ENCODE assay signal across 33 mouse cellular contexts in genomic region chrX:157595927-157596326, GRCm38 (mm10). TPM values are rescaled to one million over a fixed set of nuclear protein-coding genes. Genes with fewer than 3 reads are reported as not detected.
DNase-seq lines count a peak whose midpoint lies in the region; ATAC-seq and TF ChIP-seq lines count a peak whose summit lies in the region.
"Had no signal": no experiment of that assay in that cellular context is flagged by ENCODE, and none has a peak within 500 bp of the region (broad histone marks: within the 10 kb centered on the region; RNA-seq: fewer than 3 reads in every experiment).

No protein-coding gene starts in this region.

- H3K4me2 ChIP-seq in heart, embryonic 14.5 days (ENCODE audit: low read length), result peak overlapping the region; percentile 64; the same call in 1 of the 2 replicates
- H3K4me2 ChIP-seq: forebrain, embryonic 15.5 days; midbrain, embryonic 11.5 days had no signal

- intact Hi-C loops in heart, postnatal 36 days (cut with DNase I), result loop anchor here (5.0 kb wide), 2 partner anchors 34 to 104 kb away; partner anchors contain the start of gene Sms

- peaks cover 0 to 12% of the 10 kb centered on the region in 2 experiments; a peak in 1 of 4 replicates for H3K4me1 ChIP-seq in heart, embryonic 14.5 days (ENCODE audit: control insufficient read depth in 2 of 2, insufficient read depth in 2 of 2, low read length in 2 of 2)
- H3K4me1 ChIP-seq in G1E (ENCODE audit: insufficient read depth, low read depth, low read length), result peaks cover 11% of the 10 kb centered on the region
- peaks cover 7% of the 10 kb centered on the region; the same call in 1 of the 2 replicates for H3K4me1 ChIP-seq in embryonic facial prominence, embryonic 10.5 days
- H3K4me1 ChIP-seq: neural tube, embryonic 12.5 days had no signal

- 69% methylated on average over 6 of the region's 6 CpGs for WGBS in heart, embryonic 14.5 days
- 87% methylated on average over 6 of the region's 6 CpGs for WGBS in embryonic facial prominence, embryonic 10.5 days

- no peak overlapping the region for H3K9ac ChIP-seq in heart, embryonic 14.5 days (ENCODE audit: low read length)
- H3K9ac ChIP-seq: embryonic facial prominence, embryonic 13.5 days; forebrain, embryonic 15.5 days; heart, embryonic 15.5 days; hindbrain, embryonic 14.5 days; neural tube, embryonic 12.5 days had no signal

- ATAC-seq in heart, embryonic 14.5 days (ENCODE audit: insufficient number of reproducible peaks, insufficient read depth, low FRiP score, low read depth), result no peak
- peak; percentile 73 for ATAC-seq in G1E (ENCODE audit: extremely low read depth, insufficient number of reproducible peaks, low FRiP score, poor library complexity, severe bottlenecking)
- peak; percentile 21 for ATAC-seq in granulocyte monocyte progenitor cell, adult 5-6 weeks (replicated peaks; ENCODE audit: poor library complexity, severe bottlenecking)
- peak; percentile 76 for ATAC-seq in megakaryocyte-erythroid progenitor cell, adult 5-6 weeks (replicated peaks; ENCODE audit: low FRiP score, low TSS enrichment, poor library complexity, severe bottlenecking)
- ATAC-seq: activated CD4-positive, CD25-positive, alpha-beta regulatory T cell, adult 4 months; forebrain, embryonic 15.5 days; lung, postnatal 0 days; midbrain, embryonic 16.5 days had no signal

- H3K27ac ChIP-seq in heart, embryonic 14.5 days (replicated peaks in 1 of 2; ENCODE audit: control insufficient read depth in 1 of 2, insufficient read depth in 1 of 2, low read depth in 2 of 2, low read length in 2 of 2), result no peak overlapping the region
- no peak overlapping the region for H3K27ac ChIP-seq in embryonic facial prominence, embryonic 10.5 days (replicated peaks)
- H3K27ac ChIP-seq: embryonic facial prominence, embryonic 13.5 days; forebrain, embryonic 10.5 days; forebrain, embryonic 15.5 days; heart, embryonic 15.5 days; hindbrain, embryonic 14.5 days; kidney, postnatal 0 days; neural tube, embryonic 12.5 days; stomach, postnatal 0 days had no signal

- no peaks in the 10 kb centered on the region for H3K27me3 ChIP-seq in heart, embryonic 14.5 days (ENCODE audit: control insufficient read depth, insufficient read depth, low read length)
- H3K27me3 ChIP-seq in G1E (ENCODE audit: insufficient read depth, low read length), result no peaks in the 10 kb centered on the region
- H3K27me3 ChIP-seq in embryonic facial prominence, embryonic 10.5 days (replicated peaks; ENCODE audit: low read depth, poor library complexity, severe bottlenecking), result peaks cover 11% of the 10 kb centered on the region; the same call in 1 of the 2 replicates
- H3K27me3 ChIP-seq: forebrain, embryonic 15.5 days; heart, embryonic 15.5 days; neural tube, embryonic 12.5 days had no signal

- no peak for DNase-seq in heart, postnatal 36 days
- peak; percentile 1 for DNase-seq in G1E (ENCODE audit: low spot score)
- no peak for DNase-seq in urinary bladder, postnatal 10 days (ENCODE audit: low spot score)
- no peak for DNase-seq in embryonic facial prominence, embryonic 10.5 days (ENCODE audit: low spot score)
- DNase-seq: adrenal gland, adult 2 months; adrenal gland, postnatal 36 days; cerebellum, adult 8-10 months; cerebellum, postnatal 25 days; heart, postnatal 4 days; kidney, adult 18-20 months; kidney, postnatal 4 days; left cerebral cortex, postnatal 4 days; lung, adult 18-20 months; lung, postnatal 4 days; right cerebral cortex, adult 18-20 months; spleen, adult 18-20 months; thymus, adult 18-20 months; thymus, postnatal 36 days had no signal

- TF ChIP-seq CTCF in G1E (IDR thresholded peaks at IDR 0.05; ENCODE audit: low read depth, low read length), result no peak

- H3K4me3 ChIP-seq in heart, embryonic 14.5 days (ENCODE audit: control insufficient read depth in 1 of 2, insufficient read depth in 1 of 2, low read depth in 1 of 2, low read length in 2 of 2), result no peak overlapping the region
- H3K4me3 ChIP-seq in G1E (ENCODE audit: low read depth, low read length), result no peak overlapping the region
- no peak overlapping the region for H3K4me3 ChIP-seq in embryonic facial prominence, embryonic 10.5 days
- H3K4me3 ChIP-seq: embryonic facial prominence, embryonic 13.5 days; forebrain, embryonic 15.5 days; heart, embryonic 15.5 days; neural tube, embryonic 12.5 days had no signal

- no peaks in the 10 kb centered on the region for H3K36me3 ChIP-seq in heart, embryonic 14.5 days (ENCODE audit: control insufficient read depth, insufficient read depth, low read length)
- peaks cover 3% of the 10 kb centered on the region for H3K36me3 ChIP-seq in G1E (replicated peaks)
- peaks cover 3% of the 10 kb centered on the region for H3K36me3 ChIP-seq in embryonic facial prominence, embryonic 10.5 days (replicated peaks)
- H3K36me3 ChIP-seq: embryonic facial prominence, embryonic 13.5 days; forebrain, embryonic 15.5 days; heart, embryonic 15.5 days; neural tube, embryonic 12.5 days had no signal

- H3K9me3 ChIP-seq in heart, embryonic 14.5 days (ENCODE audit: control insufficient read depth, low read length), result no peaks in the 10 kb centered on the region
- H3K9me3 ChIP-seq in G1E (replicated peaks), result no peaks in the 10 kb centered on the region
- no peaks in the 10 kb centered on the region for H3K9me3 ChIP-seq in embryonic facial prominence, embryonic 10.5 days
- H3K9me3 ChIP-seq: embryonic facial prominence, embryonic 13.5 days; forebrain, embryonic 10.5 days; forebrain, embryonic 15.5 days; heart, embryonic 15.5 days; neural tube, embryonic 12.5 days had no signal

RNA-seq across cellular contexts. Expression of gene Mbtps2, which starts 2.6 kb away (rescaled TPM):
- 14.8 and 14.9 TPM in 2 replicates for polyA plus RNA-seq in heart, embryonic 14.5 days (2014; fragmentation: Nextera tagmentation; extraction: Ambion mirVana)
- 10 to 100 TPM; 13.5 to 15.7 TPM for total RNA-seq in heart, postnatal 36 days (2021)
- 44.5 and 49.3 TPM in 2 replicates for total RNA-seq in G1E (2014; fragmentation: Nextera tagmentation)
- 10.0 and 19.1 TPM in 2 replicates for total RNA-seq in G1E (2017)
- polyA plus RNA-seq in G1E (2012), result 6.3 and 6.6 TPM in 2 replicates
- 24.0 and 28.6 TPM in 2 replicates for total RNA-seq in granulocyte monocyte progenitor cell, adult 5-6 weeks (2014; fragmentation: Nextera tagmentation)
- 16.3 and 16.9 TPM in 2 replicates for total RNA-seq in granulocyte monocyte progenitor cell, adult 5-6 weeks (2017)
- total RNA-seq in megakaryocyte-erythroid progenitor cell, adult 5-6 weeks (2014; fragmentation: Nextera tagmentation), result 16.1 and 19.5 TPM in 2 replicates
- total RNA-seq in megakaryocyte-erythroid progenitor cell, adult 5-6 weeks (2017), result 9.6 and 11.6 TPM in 2 replicates
- 27.8 and 28.6 TPM in 2 replicates for polyA plus RNA-seq in embryonic facial prominence, embryonic 10.5 days (2016; fragmentation: Nextera tagmentation; extraction: Ambion mirVana)

RNA-seq across cellular contexts. Expression of gene Yy2, which starts 27.1 kb away (rescaled TPM):
- 2.9 and 3.1 TPM in 2 replicates for polyA plus RNA-seq in heart, embryonic 14.5 days (2014; fragmentation: Nextera tagmentation; extraction: Ambion mirVana)
- total RNA-seq in heart, postnatal 36 days (2021), result under 1 TPM; 0.38 to 0.53 TPM
- total RNA-seq in G1E (2014; fragmentation: Nextera tagmentation) (5.2 and 7.5 TPM in 2 replicates), G1E (2017) (5.2 and 6.9 TPM in 2 replicates)
- polyA plus RNA-seq in G1E (2012), result 0.10 TPM in 1 of 2 replicates, not detected in the other
- 3.8 and 6.2 TPM in 2 replicates for total RNA-seq in granulocyte monocyte progenitor cell, adult 5-6 weeks (2014; fragmentation: Nextera tagmentation)
- 1.5 and 4.5 TPM in 2 replicates for total RNA-seq in granulocyte monocyte progenitor cell, adult 5-6 weeks (2017)
- 7.1 TPM in 1 of 2 replicates, not detected in the other for total RNA-seq in megakaryocyte-erythroid progenitor cell, adult 5-6 weeks (2014; fragmentation: Nextera tagmentation)
- 1.9 and 5.2 TPM in 2 replicates for total RNA-seq in megakaryocyte-erythroid progenitor cell, adult 5-6 weeks (2017)
- 5.8 and 6.4 TPM in 2 replicates for polyA plus RNA-seq in embryonic facial prominence, embryonic 10.5 days (2016; fragmentation: Nextera tagmentation; extraction: Ambion mirVana)
- total RNA-seq: left cerebral cortex, postnatal 4 days had no signal
